Mouse (Mus musculus): Measurements from ENCODE around the gene Ncoa7. TPM values are rescaled to one million over a fixed set of nuclear protein-coding genes. Genes with fewer than 3 reads are reported as not detected.
A peak's percentile ranks its signal among the peaks of the same experiment; 100 is the strongest.
"Not testable (repeated sequence)": the region's sequence is repeated elsewhere in the genome, so short reads cannot be mapped to it uniquely, and the experiment has no call there.

The Ncoa7 gene
- polyA plus RNA-seq, 1 experiment from 2014 or later: 11.3 TPM

- Histone ChIP-seq H3K4me1 (replicated peaks) (no peaks in the 10 kb centered on the region), H3K4me3 (replicated peaks) (no peak within 1 kb of the TSS), H3K9ac (replicated peaks) (no peak within 1 kb of the TSS), H3K36me3 (no peaks in the 10 kb centered on the region), H3K9me3 (no peaks in the 10 kb centered on the region), H3K27me3 (no peaks in the 10 kb centered on the region), H3K4me2 (replicated peaks) (no peak within 1 kb of the TSS), H3K27ac (no peak within 1 kb of the TSS)
- WGBS: 89% methylated on average over 3 of the region's 3 CpGs
- no peak for ATAC-seq
Measured at GRCm38 (mm10) chr10:30629513-30629912, 173.6 kb downstream of the Ncoa7 start, which contains the start of gene Hint3. Gene Hint3, minus strand, starts transcription at chr10:30629632.

GRCm38 (mm10) chr10:30628444-30628843, 174.7 kb downstream of the Ncoa7 start:
- H3K4me3 ChIP-seq (replicated peaks); H3K36me3 ChIP-seq; H3K27me3 ChIP-seq; H3K4me2 ChIP-seq (replicated peaks); H3K9ac ChIP-seq (replicated peaks); H3K27ac ChIP-seq; H3K9me3 ChIP-seq; H3K4me1 ChIP-seq (replicated peaks); ATAC-seq: not testable (repeated sequence)
- 93% methylated on average over 11 of the region's 11 CpGs for WGBS

DNA sequence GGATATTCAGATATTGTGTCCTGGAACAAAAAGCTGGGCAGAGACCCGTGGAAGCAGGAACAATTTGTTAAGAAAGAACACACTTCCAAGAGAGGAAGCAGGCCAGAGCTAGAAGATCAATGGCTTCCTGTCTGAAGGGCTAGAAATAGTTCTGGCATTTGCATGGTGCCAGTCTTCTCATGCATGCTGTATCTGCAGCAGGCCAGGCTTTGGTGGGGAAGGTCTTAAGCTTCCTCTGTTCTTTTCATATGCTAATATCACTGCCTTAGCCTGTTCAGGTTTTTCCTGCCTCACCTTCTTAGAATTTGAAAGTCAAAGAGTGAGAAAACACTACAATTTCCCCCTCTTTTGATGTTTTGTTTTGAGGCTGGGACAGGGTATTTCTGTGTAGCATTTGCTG, 175.6 kb downstream of the Ncoa7 start:
- H3K4me2 ChIP-seq (replicated peaks): no peak overlapping the region

GRCm38 (mm10) chr10:30624161-30625019, 178.7 kb downstream of the Ncoa7 start:
- H3K27ac ChIP-seq: no peak overlapping the region
- H3K9me3 ChIP-seq: no peaks in the 10 kb centered on the region
- no peaks in the 10 kb centered on the region for H3K27me3 ChIP-seq
- H3K36me3 ChIP-seq: no peaks in the 10 kb centered on the region
- ATAC-seq: peak; percentile 72
- no peak overlapping the region for H3K4me3 ChIP-seq (replicated peaks)
- no peak overlapping the region for H3K9ac ChIP-seq (replicated peaks)
- WGBS: 75% methylated on average over 5 of the region's 5 CpGs
- 0 out of 2 replicates have a peak, but pooled peaks cover 4% of the 10 kb centered on the region for H3K4me1 ChIP-seq (replicated peaks)
- no peak overlapping the region for H3K4me2 ChIP-seq (replicated peaks)

More for the DNA sequence above, 175.6 kb downstream of the Ncoa7 start:
- Histone ChIP-seq H3K4me3 (replicated peaks) (no peak overlapping the region), H3K27me3 (no peaks in the 10 kb centered on the region), H3K9ac (replicated peaks) (no peak overlapping the region), H3K36me3 (no peaks in the 10 kb centered on the region), H3K4me1 (replicated peaks) (0 out of 2 replicates have a peak, but pooled peaks cover 4% of the 10 kb centered on the region), H3K27ac (no peak overlapping the region), H3K9me3 (no peaks in the 10 kb centered on the region)
- ATAC-seq: no peak
- 27% methylated on average over 1 of the region's 1 CpGs for WGBS

- no peak for ATAC-seq
- Histone ChIP-seq H3K27ac (no peak overlapping the region), H3K4me1 (replicated peaks) (0 out of 2 replicates have a peak, but pooled peaks cover 6% of the 10 kb centered on the region), H3K9ac (replicated peaks) (no peak overlapping the region), H3K27me3 (no peaks in the 10 kb centered on the region), H3K4me2 (replicated peaks) (no peak overlapping the region), H3K4me3 (replicated peaks) (no peak overlapping the region), H3K9me3 (no peaks in the 10 kb centered on the region), H3K36me3 (no peaks in the 10 kb centered on the region)
Measured at GRCm38 (mm10) chr10:30622928-30623327, 180.2 kb downstream of the Ncoa7 start.

DNA sequence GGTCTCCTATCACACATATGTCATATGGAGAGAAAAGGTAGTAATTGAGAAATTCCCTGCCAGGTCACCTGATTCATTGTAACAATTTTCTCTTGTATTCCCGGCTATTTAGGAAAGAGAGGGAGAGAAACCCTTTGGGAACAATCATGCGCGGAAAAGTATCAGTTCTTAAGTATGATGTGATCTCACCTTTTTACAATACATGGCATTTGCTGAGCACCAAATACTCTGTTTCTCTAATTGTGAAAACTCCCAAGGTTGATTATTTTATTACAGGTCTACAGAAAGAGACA, 184.3 kb downstream of the Ncoa7 start:
- Histone ChIP-seq H3K4me1 (replicated peaks) (peaks cover 11% of the 10 kb centered on the region), H3K9me3 (no peaks in the 10 kb centered on the region), H3K4me3 (replicated peaks) (peak overlapping the region; percentile 64), H3K27ac (0 out of 2 replicates have a peak overlapping the region, but pooled peaks have one; percentile 91), H3K4me2 (replicated peaks) (peak overlapping the region; percentile 73), H3K27me3 (no peaks in the 10 kb centered on the region), H3K9ac (replicated peaks) (peak overlapping the region; percentile 77; the same call in 1 of the 2 replicates), H3K36me3 (no peaks in the 10 kb centered on the region)
- ATAC-seq: no peak
- 38% methylated on average over 3 of the region's 3 CpGs for WGBS

DNA sequence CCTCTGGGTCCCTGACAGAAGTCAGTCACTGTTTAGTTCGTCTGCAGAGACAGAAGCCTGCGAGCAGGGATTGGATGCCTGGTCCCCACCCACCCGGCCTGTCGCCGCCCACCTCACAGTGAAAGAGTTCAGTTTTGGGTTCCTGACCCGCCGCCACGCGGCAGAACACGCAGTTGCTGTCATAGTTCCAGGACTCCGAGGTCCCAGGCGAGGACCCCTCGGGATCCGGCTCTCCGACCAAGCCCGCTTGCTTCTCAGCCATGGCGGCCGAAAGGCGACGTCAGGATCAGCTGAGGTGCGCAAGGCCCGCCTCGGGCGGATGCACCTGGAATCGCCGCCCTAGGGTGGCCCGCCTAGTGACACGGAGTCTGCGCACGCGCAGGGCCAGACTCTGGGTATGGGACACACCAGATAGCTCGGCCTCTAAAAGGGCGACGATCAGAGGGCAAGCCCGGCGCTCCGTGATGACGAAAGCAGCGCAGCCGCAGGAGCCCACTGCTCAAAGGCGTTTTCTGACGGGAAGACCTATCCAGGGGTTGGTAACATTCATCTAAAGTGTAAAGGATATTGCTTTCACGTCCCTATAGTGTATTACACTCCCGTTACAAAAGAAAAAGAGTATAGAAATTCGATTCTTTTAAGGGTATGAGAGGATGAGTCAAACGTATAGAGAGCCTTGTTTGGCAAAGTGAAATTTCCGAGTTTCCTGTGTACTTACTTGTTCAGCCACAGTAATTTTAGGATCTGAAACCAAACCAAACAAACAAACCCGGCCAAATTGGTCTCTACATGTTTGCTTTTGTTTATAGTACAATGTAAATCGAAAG, 184.8 kb downstream of the Ncoa7 start:
- Histone ChIP-seq H3K36me3 (no peaks in the 10 kb centered on the region), H3K4me1 (replicated peaks) (peaks cover 11% of the 10 kb centered on the region), H3K4me3 (replicated peaks) (peak overlapping the region; percentile 64), H3K9me3 (no peaks in the 10 kb centered on the region), H3K27me3 (no peaks in the 10 kb centered on the region), H3K27ac (peak overlapping the region; percentile 91), H3K9ac (replicated peaks) (peak overlapping the region; percentile 77), H3K4me2 (replicated peaks) (peak overlapping the region; percentile 73)
- ATAC-seq: peak; percentile 100
- WGBS: 1% methylated on average over 49 of the region's 49 CpGs

DNA sequence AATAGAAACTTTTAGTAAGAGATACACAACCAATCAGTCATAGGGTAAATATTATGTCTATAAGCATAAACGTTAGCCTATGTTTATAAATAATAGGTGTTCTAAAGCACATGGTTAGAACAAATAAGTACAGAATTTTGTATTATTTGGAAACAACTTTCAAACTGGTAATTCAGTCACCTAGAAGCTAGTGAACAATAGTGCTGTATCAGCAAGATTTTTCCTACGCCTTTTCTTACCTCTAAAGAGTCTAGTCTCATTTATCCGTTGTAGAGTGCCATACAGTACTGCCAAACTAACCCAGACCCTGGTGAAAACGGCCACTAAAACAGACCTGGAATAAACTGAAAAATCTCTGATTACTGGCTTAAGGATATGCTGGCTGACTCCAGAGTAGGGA, 190.1 kb downstream of the Ncoa7 start:
- Histone ChIP-seq H3K27me3 (no peaks in the 10 kb centered on the region), H3K27ac (no peak overlapping the region), H3K9me3 (no peaks in the 10 kb centered on the region), H3K4me3 (replicated peaks) (no peak overlapping the region), H3K36me3 (peaks cover 9% of the 10 kb centered on the region), H3K4me2 (replicated peaks) (no peak overlapping the region), H3K9ac (replicated peaks) (no peak overlapping the region), H3K4me1 (replicated peaks) (peaks cover 9% of the 10 kb centered on the region)
- WGBS: 89% methylated on average over 4 of the region's 4 CpGs
- ATAC-seq: no peak

DNA sequence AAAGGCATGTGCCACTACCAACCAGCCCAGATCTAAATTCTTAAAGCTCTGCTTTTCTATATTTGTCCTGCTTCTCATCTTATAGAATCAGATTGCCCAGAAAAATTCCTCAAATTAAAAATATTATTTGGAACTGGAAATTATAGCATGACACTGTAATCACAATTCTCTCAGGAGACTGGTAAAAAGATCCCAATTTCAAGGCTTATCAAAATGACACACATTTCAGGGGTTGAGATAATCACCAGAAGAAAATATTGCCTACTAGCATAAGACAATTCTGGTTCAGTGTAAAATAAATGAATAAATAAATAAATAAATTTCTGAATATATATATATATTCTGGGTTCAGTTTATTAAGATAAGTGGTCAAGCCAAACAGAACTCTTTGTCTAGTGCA, 193.5 kb downstream of the Ncoa7 start:
- H3K4me1 ChIP-seq (replicated peaks): no peaks in the 10 kb centered on the region
- H3K27me3 ChIP-seq: no peaks in the 10 kb centered on the region
- H3K9ac ChIP-seq (replicated peaks): no peak overlapping the region
- peaks cover 15% of the 10 kb centered on the region for H3K36me3 ChIP-seq
- no peak overlapping the region for H3K4me2 ChIP-seq (replicated peaks)
- no peaks in the 10 kb centered on the region for H3K9me3 ChIP-seq
- H3K27ac ChIP-seq: no peak overlapping the region
- no peak for ATAC-seq
- H3K4me3 ChIP-seq (replicated peaks): no peak overlapping the region

GRCm38 (mm10) chr10:30608109-30608508, 195.0 kb downstream of the Ncoa7 start:
- no peaks in the 10 kb centered on the region for H3K9me3 ChIP-seq
- H3K4me2 ChIP-seq (replicated peaks): no peak overlapping the region
- H3K4me3 ChIP-seq (replicated peaks): no peak overlapping the region
- 71% methylated on average over 2 of the region's 2 CpGs for WGBS
- no peak overlapping the region for H3K9ac ChIP-seq (replicated peaks)
- H3K27ac ChIP-seq: no peak overlapping the region
- H3K4me1 ChIP-seq (replicated peaks): no peaks in the 10 kb centered on the region
- no peak for ATAC-seq
- H3K27me3 ChIP-seq: no peaks in the 10 kb centered on the region
- peaks cover 15% of the 10 kb centered on the region for H3K36me3 ChIP-seq

GRCm38 (mm10) chr10:30600542-30600966, 202.6 kb downstream of the Ncoa7 start, which contains the start of gene Trmt11:
Gene Trmt11, minus strand, starts transcription at chr10:30600749.
- Histone ChIP-seq H3K36me3 (peaks cover 14% of the 10 kb centered on the region), H3K27ac (peak within 1 kb of the TSS; percentile 88), H3K27me3 (no peaks in the 10 kb centered on the region), H3K9ac (replicated peaks) (peak within 1 kb of the TSS; percentile 85), H3K4me1 (replicated peaks) (peaks cover 19% of the 10 kb centered on the region), H3K4me2 (replicated peaks) (peak within 1 kb of the TSS; percentile 85), H3K9me3 (no peaks in the 10 kb centered on the region), H3K4me3 (replicated peaks) (peak within 1 kb of the TSS; percentile 84)
- WGBS: under 1% methylated on average over 28 of the region's 28 CpGs
- peak; percentile 98 for ATAC-seq

- H3K9ac ChIP-seq (replicated peaks): peak overlapping the region; percentile 85
- peak; percentile 92; the same call in 1 of the 2 replicates for ATAC-seq
- no peaks in the 10 kb centered on the region for H3K9me3 ChIP-seq
- no peaks in the 10 kb centered on the region for H3K27me3 ChIP-seq
- peak overlapping the region; percentile 85 for H3K4me2 ChIP-seq (replicated peaks)
- peak overlapping the region; percentile 84 for H3K4me3 ChIP-seq (replicated peaks)
- H3K4me1 ChIP-seq (replicated peaks): peaks cover 19% of the 10 kb centered on the region
- WGBS: under 1% methylated on average over 27 of the region's 27 CpGs
- H3K36me3 ChIP-seq: peaks cover 19% of the 10 kb centered on the region
- peak overlapping the region; percentile 88 for H3K27ac ChIP-seq
Measured at GRCm38 (mm10) chr10:30600094-30600534, 203.0 kb downstream of the Ncoa7 start.
